Mouse (Mus musculus): ENCODE measurements around the gene Ror1. TPM values are rescaled to one million over a fixed set of nuclear protein-coding genes. Genes with fewer than 3 reads are reported as not detected.

Ror1 gene
- polyA plus RNA-seq, 1 experiment = not detected

GRCm38 (mm10) chr4:100311775-100312537 is 216.4 kb downstream of the Ror1 start:
- no peak overlapping the region for H3K4me3 ChIP-seq (ENCODE audit: insufficient read depth, low read depth, low read length)
- 84% methylated on average over 10 of the region's 10 CpGs for WGBS
- H3K27ac ChIP-seq (ENCODE audit: insufficient read depth, low read depth, low read length) = no peak overlapping the region
- no peaks in the 10 kb centered on the region for H3K4me1 ChIP-seq (ENCODE audit: control insufficient read depth, insufficient read depth, low read length)
- TF ChIP-seq POLR2A (IDR thresholded peaks at IDR 0.05; ENCODE audit: insufficient read depth, low read depth, low read length) (no peak), CTCF (IDR thresholded peaks at IDR 0.05; ENCODE audit: insufficient read depth, low read depth, low read length) (no peak)

GRCm38 (mm10) chr4:100315066-100315465 is 219.5 kb downstream of the Ror1 start:
- Histone ChIP-seq H3K4me3 (ENCODE audit: insufficient read depth, low read depth, low read length) (no peak overlapping the region), H3K27ac (ENCODE audit: insufficient read depth, low read depth, low read length) (no peak overlapping the region), H3K4me1 (ENCODE audit: control insufficient read depth, insufficient read depth, low read length) (no peaks in the 10 kb centered on the region)
- TF ChIP-seq POLR2A (IDR thresholded peaks at IDR 0.05; ENCODE audit: insufficient read depth, low read depth, low read length) (no peak), CTCF (IDR thresholded peaks at IDR 0.05; ENCODE audit: insufficient read depth, low read depth, low read length) (no peak)
- WGBS = 67% methylated on average over 1 of the region's 1 CpGs

GRCm38 (mm10) chr4:100321758-100322157 is 226.2 kb downstream of the Ror1 start:
- no peak for TF ChIP-seq CTCF (IDR thresholded peaks at IDR 0.05; ENCODE audit: insufficient read depth, low read depth, low read length)
- no peak for TF ChIP-seq POLR2A (IDR thresholded peaks at IDR 0.05; ENCODE audit: insufficient read depth, low read depth, low read length)
- Histone ChIP-seq H3K4me1 (ENCODE audit: control insufficient read depth, insufficient read depth, low read length) (no peaks in the 10 kb centered on the region), H3K4me3 (ENCODE audit: insufficient read depth, low read depth, low read length) (no peak overlapping the region), H3K27ac (ENCODE audit: insufficient read depth, low read depth, low read length) (no peak overlapping the region)
- 82% methylated on average over 6 of the region's 6 CpGs for WGBS

- 92% methylated on average over 14 of the region's 14 CpGs for WGBS
- no peak for TF ChIP-seq CTCF (IDR thresholded peaks at IDR 0.05; ENCODE audit: insufficient read depth, low read depth, low read length)
- H3K27ac ChIP-seq (ENCODE audit: insufficient read depth, low read depth, low read length) = no peak overlapping the region
- H3K4me1 ChIP-seq (ENCODE audit: control insufficient read depth, insufficient read depth, low read length) = no peaks in the 10 kb centered on the region
- H3K4me3 ChIP-seq (ENCODE audit: insufficient read depth, low read depth, low read length) = no peak overlapping the region
Measured at GRCm38 (mm10) chr4:100324719-100325515, 229.3 kb downstream of the Ror1 start.

GRCm38 (mm10) chr4:100328361-100328970 is 232.9 kb downstream of the Ror1 start:
- H3K4me3 ChIP-seq (ENCODE audit: insufficient read depth, low read depth, low read length) = no peak overlapping the region
- 62% methylated on average over 4 of the region's 4 CpGs for WGBS
- H3K27ac ChIP-seq (ENCODE audit: insufficient read depth, low read depth, low read length) = no peak overlapping the region
- H3K4me1 ChIP-seq (ENCODE audit: control insufficient read depth, insufficient read depth, low read length) = no peaks in the 10 kb centered on the region
- TF ChIP-seq CTCF (IDR thresholded peaks at IDR 0.05; ENCODE audit: insufficient read depth, low read depth, low read length) = no peak
- no peak for TF ChIP-seq POLR2A (IDR thresholded peaks at IDR 0.05; ENCODE audit: insufficient read depth, low read depth, low read length)

- Histone ChIP-seq H3K4me1 (ENCODE audit: control insufficient read depth, insufficient read depth, low read length) (no peaks in the 10 kb centered on the region), H3K27ac (ENCODE audit: insufficient read depth, low read depth, low read length) (no peak overlapping the region), H3K4me3 (ENCODE audit: insufficient read depth, low read depth, low read length) (no peak overlapping the region)
- TF ChIP-seq CTCF (IDR thresholded peaks at IDR 0.05; ENCODE audit: insufficient read depth, low read depth, low read length) = no peak
- no peak for TF ChIP-seq POLR2A (IDR thresholded peaks at IDR 0.05; ENCODE audit: insufficient read depth, low read depth, low read length)
- WGBS = 90% methylated on average over 2 of the region's 2 CpGs
Measured at GRCm38 (mm10) chr4:100335168-100335567, 239.6 kb downstream of the Ror1 start.

GRCm38 (mm10) chr4:100347791-100348190 is 252.2 kb downstream of the Ror1 start:
- WGBS = 90% methylated on average over 3 of the region's 3 CpGs
- Histone ChIP-seq H3K4me3 (ENCODE audit: insufficient read depth, low read depth, low read length) (no peak overlapping the region), H3K27ac (ENCODE audit: insufficient read depth, low read depth, low read length) (no peak overlapping the region), H3K4me1 (ENCODE audit: control insufficient read depth, insufficient read depth, low read length) (no peaks in the 10 kb centered on the region)
- TF ChIP-seq CTCF (IDR thresholded peaks at IDR 0.05; ENCODE audit: insufficient read depth, low read depth, low read length) (no peak), POLR2A (IDR thresholded peaks at IDR 0.05; ENCODE audit: insufficient read depth, low read depth, low read length) (no peak)

- no peak overlapping the region for H3K27ac ChIP-seq (ENCODE audit: insufficient read depth, low read depth, low read length)
- WGBS = 72% methylated on average over 7 of the region's 7 CpGs
- H3K4me3 ChIP-seq (ENCODE audit: insufficient read depth, low read depth, low read length) = no peak overlapping the region
- TF ChIP-seq CTCF (IDR thresholded peaks at IDR 0.05; ENCODE audit: insufficient read depth, low read depth, low read length) (no peak), POLR2A (IDR thresholded peaks at IDR 0.05; ENCODE audit: insufficient read depth, low read depth, low read length) (no peak)
- no peaks in the 10 kb centered on the region for H3K4me1 ChIP-seq (ENCODE audit: control insufficient read depth, insufficient read depth, low read length)
Measured at GRCm38 (mm10) chr4:100350106-100350795, 254.7 kb downstream of the Ror1 start.

All from olfactory bulb, adult 2 months (tissue).